Mouse (Mus musculus) CH12.LX (cell line): Measurements from ENCODE around the gene Arid4a.

Experiments
- BHLHE40 ChIP-seq: IDR thresholded peaks from 2 replicates; pipeline ENCODE4 v1.6.1; 2011; ENCODE audit warnings: mild to moderate bottlenecking, low read depth, low read length, improper control_type of control experiment
- CTCF ChIP-seq, 2 experiments: IDR thresholded peaks in 1 of 2; conservative IDR thresholded peaks in 1 of 2; 2 replicates each; pipeline ENCODE4 v1.5.1; 2011 to 2012; ENCODE audit warnings: low read depth in 2 of 2, low read length in 2 of 2, improper control_type of control experiment in 1 of 2, inconsistent platforms in 1 of 2, mild to moderate bottlenecking in 1 of 2, moderate library complexity in 1 of 2
- ELF1 ChIP-seq: IDR thresholded peaks from 2 replicates; pipeline ENCODE4 v1.6.1; 2014; ENCODE audit warnings: low read depth, mild to moderate bottlenecking, inconsistent platforms, low read length, improper control_type of control experiment
- EP300 ChIP-seq: IDR thresholded peaks from 2 replicates; pipeline ENCODE4 v1.6.1; 2011; ENCODE audit warnings: low read length, improper control_type of control experiment
- HCFC1 ChIP-seq: IDR thresholded peaks from 2 replicates; pipeline ENCODE4 v1.6.1; 2012; ENCODE audit warnings: low read depth, mild to moderate bottlenecking, inconsistent platforms, low read length, improper control_type of control experiment
- KAT2A ChIP-seq: IDR thresholded peaks from 2 replicates; pipeline ENCODE4 v1.6.1; 2012; ENCODE audit warnings: low read length, improper control_type of control experiment, inconsistent platforms; ENCODE audit not compliant: insufficient replicate concordance
- MXI1 ChIP-seq: IDR thresholded peaks from 2 replicates; pipeline ENCODE4 v1.6.1; 2011; ENCODE audit warnings: mild to moderate bottlenecking, low read depth, low read length, improper control_type of control experiment
- POLR2A ChIP-seq: IDR thresholded peaks from 2 replicates; pipeline ENCODE4 v1.6.1; 2011; ENCODE audit warnings: low read depth, mild to moderate bottlenecking, improper control_type of control experiment, low read length
- RAD21 ChIP-seq: IDR thresholded peaks from 2 replicates; pipeline ENCODE4 v1.6.1; 2011; ENCODE audit warnings: low read depth, mild to moderate bottlenecking, low read length, improper control_type of control experiment, moderate library complexity
- TBP ChIP-seq: conservative IDR thresholded peaks from 2 replicates; pipeline ENCODE4 v1.6.1; 2011; ENCODE audit warnings: low read depth, low read length, improper control_type of control experiment
- USF2 ChIP-seq: conservative IDR thresholded peaks from 2 replicates; pipeline ENCODE4 v1.6.1; 2011; ENCODE audit warnings: low read depth, low read length, improper control_type of control experiment
- ZNF384 ChIP-seq: IDR thresholded peaks from 2 replicates; pipeline ENCODE4 v1.6.1; 2012; ENCODE audit warnings: low read depth, low read length, improper control_type of control experiment, inconsistent platforms

GRCm38 (mm10) chr12:71047473-71048078 is 31.8 kb downstream of the Arid4a start:
- TF ChIP-seq CTCF (conservative IDR thresholded peaks at IDR 0.05 in 1 of 2, IDR thresholded peaks at IDR 0.05 in 1 of 2; ENCODE audit: low read depth in 2 of 2, low read length in 2 of 2) = no peak
- TF ChIP-seq BHLHE40 = no peak
- TF ChIP-seq EP300 = no peak
- TF ChIP-seq RAD21 = no peak
- TF ChIP-seq POLR2A = no peak
- no peak for TF ChIP-seq HCFC1
- no peak for TF ChIP-seq MXI1
- TF ChIP-seq KAT2A = no peak
- TF ChIP-seq TBP = no peak
- TF ChIP-seq ZNF384 = no peak
- no peak for TF ChIP-seq USF2
- no peak for TF ChIP-seq ELF1
